Mouse (Mus musculus) hindbrain, embryonic 13.5 days (tissue): ENCODE data around the gene Krt84. TPM values are rescaled to one million over a fixed set of nuclear protein-coding genes. Genes with fewer than 3 reads are reported as not detected.
"Not testable (repeated sequence)": the region's sequence is repeated elsewhere in the genome, so short reads cannot be mapped to it uniquely, and the experiment has no call there.

ENCODE experiments used
- ATAC-seq: fragments of 200-750 bp; cut with Nextera tagmentation; 2 replicates; pipeline ENCODE4 v1.8.0; 2017; ENCODE audit warnings: moderate TSS enrichment; ENCODE audit not compliant: low FRiP score
- H3K27ac ChIP-seq: fragments of 300-500 bp; sonication (generic); 2 replicates; pipeline ENCODE4 v1.5.1; 2015; ENCODE audit warnings: inconsistent platforms, mild to moderate bottlenecking, moderate library complexity
- H3K27me3 ChIP-seq: fragments of 300-500 bp; sonication (generic); 2 replicates; pipeline ENCODE4 v1.6.1; 2015; ENCODE audit warnings: mild to moderate bottlenecking, inconsistent platforms
- H3K36me3 ChIP-seq: fragments of 300-500 bp; sonication (generic); 2 replicates; pipeline ENCODE4 v1.6.1; 2015; ENCODE audit warnings: mild to moderate bottlenecking, inconsistent platforms
- H3K4me1 ChIP-seq: fragments of 300-500 bp; sonication (generic); replicated peaks from 2 replicates; pipeline ENCODE4 v1.6.1; 2015; ENCODE audit warnings: inconsistent platforms
- H3K4me2 ChIP-seq: fragments of 300-500 bp; sonication (generic); 2 replicates; pipeline ENCODE4 v1.6.1; 2015; ENCODE audit warnings: inconsistent platforms, mild to moderate bottlenecking, moderate library complexity
- H3K4me3 ChIP-seq: fragments of 300-500 bp; sonication (generic); 2 replicates; pipeline ENCODE4 v1.5.1; 2015; ENCODE audit warnings: mild to moderate bottlenecking, inconsistent platforms
- H3K9ac ChIP-seq: fragments of 300-500 bp; sonication (generic); 2 replicates; pipeline ENCODE4 v1.6.1; 2015; ENCODE audit warnings: mild to moderate bottlenecking, inconsistent platforms
- H3K9me3 ChIP-seq: fragments of 300-500 bp; sonication (generic); 2 replicates; pipeline ENCODE4 v1.6.1; 2016; ENCODE audit warnings: inconsistent platforms
- WGBS: fragments of 180-500 bp; shearing (Covaris S2); methylation state at CpG from one replicate; pipeline ENCODE4 v1.1.7; 2015; 5-methylcytosine and 5-hydroxymethylcytosine counted together
- polyA plus RNA-seq: library from polyadenylated mRNA; unstranded; fragments of >200 nt; fragmentation: Nextera tagmentation; extraction: Ambion mirVana; gene quantifications from 2 replicates; pipeline ENCODE4 v1.2.1, GENCODE M21; 2015

The Krt84 gene
- polyA plus RNA-seq, 1 experiment from 2014 or later, result 0.16 TPM

DNA sequence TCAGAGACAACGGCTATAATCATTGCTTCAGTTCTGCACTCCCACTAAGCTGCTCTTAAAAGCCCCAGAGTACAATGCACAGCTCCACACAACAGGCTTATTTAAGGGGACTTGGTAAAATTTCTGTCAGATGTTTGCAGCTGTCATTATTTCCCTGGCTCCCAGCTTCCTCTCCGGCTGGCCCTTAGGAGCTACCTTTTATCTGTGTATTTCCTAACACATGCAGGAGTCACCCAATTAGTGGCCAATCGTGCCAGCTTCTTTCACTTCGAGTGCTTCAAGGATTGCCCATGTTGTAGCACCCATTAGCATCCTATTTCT lies 5.9 kb upstream of the Krt84 start:
- ATAC-seq, result no peak
- no peak overlapping the region for H3K4me2 ChIP-seq
- 76% methylated on average over 4 of the region's 4 CpGs for WGBS
- H3K27ac ChIP-seq, result no peak overlapping the region
- peaks cover 8% of the 10 kb centered on the region for H3K4me1 ChIP-seq
- H3K9me3 ChIP-seq, result 0 out of 2 replicates have a peak, but pooled peaks cover 3% of the 10 kb centered on the region
- no peak overlapping the region for H3K4me3 ChIP-seq
- 0 out of 2 replicates have a peak, but pooled peaks cover 3% of the 10 kb centered on the region for H3K27me3 ChIP-seq
- H3K36me3 ChIP-seq, result no peaks in the 10 kb centered on the region
- H3K9ac ChIP-seq, result no peak overlapping the region

DNA sequence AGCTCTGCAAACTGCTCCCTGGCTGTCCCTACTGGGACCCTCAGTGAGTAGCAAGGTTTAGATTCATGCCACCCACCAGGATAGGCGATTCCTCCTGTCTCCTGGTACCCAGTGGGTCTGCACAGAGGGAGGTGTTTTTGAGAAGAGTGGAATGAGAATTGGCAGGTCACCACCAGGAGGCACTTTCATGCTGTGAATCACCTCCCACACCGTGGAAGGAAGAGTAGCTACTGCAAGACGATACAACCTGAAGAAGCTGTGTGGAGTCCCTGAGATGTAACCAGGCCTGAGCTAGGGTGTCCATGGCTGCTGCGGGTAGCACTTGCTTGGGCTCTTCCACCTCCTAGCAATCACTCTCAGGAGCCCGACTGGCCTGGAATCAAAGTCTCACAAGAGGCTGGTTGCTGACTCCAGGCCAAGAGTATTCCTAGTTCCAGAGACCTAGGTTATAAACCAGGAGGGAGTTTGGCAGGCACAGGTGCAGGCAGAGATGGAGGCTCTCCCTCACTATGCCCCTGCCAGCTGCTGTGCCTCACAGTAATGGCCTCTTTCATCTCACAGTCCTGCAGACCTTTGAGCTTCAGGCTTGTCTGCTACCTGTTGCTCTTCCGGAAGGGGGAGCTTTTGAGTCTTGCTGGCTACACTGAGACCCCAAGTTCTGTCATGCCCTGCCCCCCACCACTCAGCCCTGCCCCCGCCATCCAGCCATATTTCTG lies 5.4 kb upstream of the Krt84 start:
- Histone ChIP-seq H3K9me3 (0 out of 2 replicates have a peak, but pooled peaks cover 3% of the 10 kb centered on the region), H3K36me3 (no peaks in the 10 kb centered on the region), H3K4me1 (peaks cover 8% of the 10 kb centered on the region), H3K27me3 (0 out of 2 replicates have a peak, but pooled peaks cover 3% of the 10 kb centered on the region), H3K4me2 (no peak overlapping the region), H3K9ac (no peak overlapping the region), H3K4me3 (no peak overlapping the region), H3K27ac (no peak overlapping the region)
- 47% methylated on average over 7 of the region's 7 CpGs for WGBS
- no peak for ATAC-seq

DNA sequence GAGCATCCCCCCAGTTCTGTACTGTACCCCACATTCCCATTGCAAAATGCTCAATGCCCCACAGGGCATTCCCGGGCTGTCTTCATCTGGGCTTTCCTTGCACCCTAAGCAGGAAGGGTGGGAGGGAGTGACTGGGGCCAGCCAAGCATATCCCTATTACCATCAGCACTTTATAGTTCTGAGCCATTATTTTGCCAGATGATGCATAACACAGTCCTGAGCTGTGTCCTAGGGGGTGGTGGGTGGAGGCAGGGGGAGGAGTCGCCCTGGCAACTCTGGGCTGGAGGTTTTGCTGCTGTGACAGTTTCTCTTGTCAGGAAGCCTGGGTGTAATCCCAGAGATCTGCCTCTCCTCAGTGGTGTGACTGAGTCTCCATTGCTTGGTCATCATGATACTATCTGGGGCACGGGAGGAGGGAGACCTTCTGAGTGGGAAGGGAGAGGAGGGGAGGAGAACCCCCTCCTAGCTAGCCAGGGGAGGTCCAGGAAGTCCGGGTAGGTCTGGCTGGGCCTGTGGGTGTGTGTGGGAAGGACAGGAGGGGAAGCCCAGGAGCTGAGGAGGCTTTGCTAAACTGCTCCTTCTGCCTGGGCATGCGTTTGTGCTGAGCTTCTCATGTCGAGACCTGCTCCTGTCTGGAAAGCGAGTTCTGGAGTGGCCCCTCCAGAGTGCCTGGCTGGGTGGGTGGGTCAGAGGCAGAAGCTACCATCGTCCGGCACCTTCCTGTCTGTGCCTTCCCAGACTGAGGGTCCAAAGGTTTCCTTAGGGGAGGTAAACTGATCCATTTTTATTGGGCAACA lies 3.6 kb upstream of the Krt84 start:
- Histone ChIP-seq H3K27ac (no peak overlapping the region), H3K36me3 (no peaks in the 10 kb centered on the region), H3K4me2 (no peak overlapping the region), H3K27me3 (no peaks in the 10 kb centered on the region), H3K9me3 (0 out of 2 replicates have a peak, but pooled peaks cover 3% of the 10 kb centered on the region), H3K9ac (no peak overlapping the region), H3K4me1 (peaks cover 8% of the 10 kb centered on the region), H3K4me3 (no peak overlapping the region)
- no peak for ATAC-seq
- 61% methylated on average over 9 of the region's 9 CpGs for WGBS

DNA sequence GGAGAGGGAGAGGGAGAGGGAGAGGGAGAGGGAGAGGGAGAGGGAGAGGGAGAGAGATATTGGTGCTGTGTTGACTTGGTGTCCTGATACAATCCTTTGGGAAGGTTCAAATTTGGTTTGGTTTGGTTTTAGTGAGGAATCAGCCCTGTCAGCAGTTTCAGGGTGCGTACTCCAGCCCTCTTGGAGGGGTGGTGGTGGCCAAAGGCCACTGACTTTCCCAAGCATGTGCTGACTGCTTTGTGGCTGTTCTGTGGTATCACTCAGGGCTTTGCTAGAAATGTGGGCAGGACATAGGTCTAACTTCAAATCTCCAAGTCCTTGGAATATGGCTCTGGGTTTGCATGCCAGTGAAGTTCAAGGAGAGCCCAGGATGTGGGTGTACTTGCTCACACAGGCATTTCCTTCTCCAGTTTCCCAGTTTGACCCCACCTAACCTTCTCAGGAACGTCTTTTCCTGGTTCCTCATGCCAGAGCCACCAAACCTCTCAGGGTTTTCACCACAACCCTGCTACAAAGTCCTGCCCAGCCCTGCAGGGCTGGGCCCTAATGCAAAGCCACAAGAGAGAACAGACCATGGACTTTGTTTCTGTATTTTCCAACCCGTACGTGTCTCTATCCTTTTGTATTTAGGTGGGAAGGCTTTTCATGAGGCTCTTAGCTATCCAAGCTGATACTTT lies 9.9 kb downstream of the Krt84 start:
- no peak overlapping the region for H3K4me3 ChIP-seq
- H3K27ac ChIP-seq, result no peak overlapping the region
- no peak for ATAC-seq
- H3K27me3 ChIP-seq, result peaks cover 17% of the 10 kb centered on the region
- WGBS, result 78% methylated on average over 4 of the region's 4 CpGs
- H3K9me3 ChIP-seq, result no peaks in the 10 kb centered on the region
- H3K36me3 ChIP-seq, result no peaks in the 10 kb centered on the region
- H3K4me2 ChIP-seq, result no peak overlapping the region
- H3K9ac ChIP-seq, result no peak overlapping the region
- H3K4me1 ChIP-seq, result no peaks in the 10 kb centered on the region

DNA sequence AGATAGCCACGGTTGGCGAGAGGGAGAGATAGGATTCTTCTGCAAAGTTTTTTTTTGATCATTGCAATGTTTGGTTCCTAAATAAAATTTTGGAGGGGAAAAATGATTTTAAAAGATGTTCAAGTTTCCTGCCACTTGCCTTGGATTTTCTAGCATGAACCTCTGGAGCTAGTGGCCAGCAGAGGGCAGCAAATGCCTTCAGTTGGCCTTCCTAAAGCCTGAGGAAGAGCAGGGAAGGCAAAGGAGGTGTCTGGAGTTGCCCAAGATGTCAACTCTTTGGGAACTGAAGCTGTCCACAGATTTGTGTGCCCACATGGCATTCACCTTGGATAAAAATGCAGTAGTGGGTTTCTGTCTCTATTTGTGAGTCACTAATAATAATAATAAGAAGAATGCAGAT lies 12.8 kb downstream of the Krt84 start:
- H3K4me2 ChIP-seq, result no peak overlapping the region
- no peak overlapping the region for H3K27ac ChIP-seq
- H3K4me3 ChIP-seq, result no peak overlapping the region
- H3K4me1 ChIP-seq, result no peaks in the 10 kb centered on the region
- H3K9ac ChIP-seq, result no peak overlapping the region
- no peak for ATAC-seq
- H3K27me3 ChIP-seq, result peaks cover 17% of the 10 kb centered on the region
- H3K36me3 ChIP-seq, result no peaks in the 10 kb centered on the region
- 21% methylated on average over 2 of the region's 2 CpGs for WGBS
- no peaks in the 10 kb centered on the region for H3K9me3 ChIP-seq

DNA sequence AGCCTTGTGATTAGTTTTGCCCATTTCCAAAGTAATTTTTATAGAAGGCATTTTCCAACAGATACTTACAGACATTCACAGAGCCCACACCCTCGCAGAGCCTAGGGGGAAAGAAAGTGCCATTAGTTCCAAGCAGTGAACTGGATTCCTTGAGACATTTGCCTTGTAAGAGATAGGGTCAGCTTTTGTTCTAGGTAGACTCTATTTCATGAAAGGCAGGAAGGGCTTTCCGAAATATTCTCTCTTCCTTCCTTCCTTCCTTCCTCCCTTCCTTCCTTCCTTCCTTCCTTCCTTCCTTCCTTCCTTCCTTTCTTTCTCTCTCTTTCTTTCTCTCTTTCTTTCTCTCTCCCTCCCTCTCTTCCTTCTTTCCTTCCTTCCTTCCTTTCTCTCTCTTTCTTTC lies 15.5 kb downstream of the Krt84 start, which contains the start of gene Gm49425:
Gene Gm49425 (minus strand): TSS at position 101 of the 400 bp plus-strand sequence.
- not testable (repeated sequence) for H3K4me2 ChIP-seq, ATAC-seq, H3K36me3 ChIP-seq, H3K4me1 ChIP-seq, H3K9ac ChIP-seq, H3K27ac ChIP-seq, H3K4me3 ChIP-seq, H3K9me3 ChIP-seq
- WGBS, result 72% methylated on average over 2 of the region's 2 CpGs
- peaks cover 14% of the 10 kb centered on the region for H3K27me3 ChIP-seq

DNA sequence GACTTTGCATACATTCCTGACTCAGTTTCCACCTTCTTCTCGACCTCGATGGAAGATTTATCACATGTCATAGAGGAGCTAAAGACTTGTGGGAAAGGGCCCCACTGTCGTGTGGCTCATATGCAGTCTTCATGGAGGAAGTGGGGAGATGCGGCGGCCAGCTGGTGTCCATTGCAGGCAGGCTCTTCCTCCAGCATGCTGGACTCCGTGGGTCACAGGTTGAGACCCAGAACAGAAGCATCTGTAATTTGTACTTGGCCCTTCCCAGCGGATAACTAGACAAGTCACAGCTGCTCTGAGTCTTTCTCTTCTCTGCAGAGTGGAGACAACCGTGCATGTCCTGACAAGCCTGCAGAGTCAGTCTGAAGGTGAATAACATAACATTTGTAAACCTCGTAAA lies 24.4 kb downstream of the Krt84 start:
- no peaks in the 10 kb centered on the region for H3K27me3 ChIP-seq
- H3K27ac ChIP-seq, result no peak overlapping the region
- H3K4me2 ChIP-seq, result no peak overlapping the region
- no peaks in the 10 kb centered on the region for H3K9me3 ChIP-seq
- no peaks in the 10 kb centered on the region for H3K36me3 ChIP-seq
- no peak for ATAC-seq
- no peak overlapping the region for H3K9ac ChIP-seq
- peaks cover 4% of the 10 kb centered on the region; the same call in 1 of the 2 replicates for H3K4me1 ChIP-seq
- WGBS, result 83% methylated on average over 9 of the region's 9 CpGs
- no peak overlapping the region for H3K4me3 ChIP-seq

DNA sequence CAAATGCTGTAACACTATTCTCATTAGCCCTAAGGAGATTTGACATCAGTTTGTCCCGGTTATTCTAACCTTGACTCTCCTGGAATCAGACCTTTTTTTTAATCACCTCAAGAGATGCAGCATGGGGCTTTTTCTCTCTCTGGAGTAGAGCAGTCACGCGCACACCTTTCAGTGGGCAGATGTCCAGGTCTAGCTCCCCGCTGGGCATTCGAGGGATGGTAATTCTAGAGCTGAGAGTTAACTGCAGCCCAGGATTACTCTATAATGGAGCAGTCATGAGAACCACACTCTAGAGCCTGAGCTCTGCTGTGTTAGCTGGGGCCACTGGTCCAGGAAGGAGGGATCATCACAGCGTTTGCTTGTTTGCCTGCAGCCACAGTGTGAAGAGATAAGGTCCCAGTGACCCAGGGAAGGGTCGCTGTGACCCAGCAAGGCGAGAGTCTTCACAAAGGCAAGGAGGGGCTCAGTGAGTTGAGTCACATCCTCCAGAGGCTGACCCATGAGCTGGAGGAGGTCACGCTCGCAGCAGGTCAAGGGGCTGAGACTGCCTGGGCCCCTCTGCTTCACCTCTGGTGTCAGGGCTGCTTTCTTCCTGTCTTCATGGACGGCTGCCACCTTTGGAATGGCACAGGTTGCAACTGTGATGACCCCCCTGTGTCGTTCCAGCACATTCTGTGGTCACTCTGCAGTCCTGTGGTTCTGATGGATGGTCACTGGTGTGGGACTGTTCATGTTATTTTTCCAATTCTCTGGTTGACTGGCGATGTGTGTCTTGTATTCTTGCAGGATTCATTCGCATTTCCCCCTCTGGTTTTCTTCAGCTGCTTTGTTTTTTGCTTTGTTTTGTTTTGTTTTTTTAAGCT lies 25.5 kb downstream of the Krt84 start:
- Histone ChIP-seq H3K27ac (no peak overlapping the region), H3K4me2 (no peak overlapping the region), H3K27me3 (no peaks in the 10 kb centered on the region), H3K4me1 (peaks cover 4% of the 10 kb centered on the region; the same call in 1 of the 2 replicates), H3K9me3 (no peaks in the 10 kb centered on the region), H3K9ac (no peak overlapping the region), H3K4me3 (no peak overlapping the region), H3K36me3 (no peaks in the 10 kb centered on the region)
- ATAC-seq, result no peak
- 66% methylated on average over 14 of the region's 14 CpGs for WGBS

DNA sequence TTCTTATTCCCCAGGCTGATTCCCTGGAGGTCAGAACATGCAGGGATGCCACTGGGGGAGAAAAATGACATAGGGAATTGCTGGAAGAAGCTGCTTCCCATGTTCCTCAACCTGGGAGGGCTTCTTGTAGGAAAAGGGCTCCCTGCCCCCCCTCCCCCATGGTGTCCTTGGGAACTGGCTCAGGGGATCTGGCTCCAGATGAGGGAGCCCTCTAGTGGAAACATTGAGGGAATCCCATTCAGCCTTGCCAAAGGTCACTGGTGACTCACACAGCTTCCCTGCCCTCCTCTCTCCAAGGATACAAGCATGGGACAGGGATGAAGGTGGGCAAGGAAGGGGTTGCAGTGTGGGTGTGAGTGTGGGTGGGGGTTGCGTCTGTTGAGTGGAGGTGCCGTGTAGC lies 35.4 kb downstream of the Krt84 start:
- 83% methylated on average over 2 of the region's 2 CpGs for WGBS
- no peak overlapping the region for H3K4me3 ChIP-seq
- no peaks in the 10 kb centered on the region for H3K27me3 ChIP-seq
- no peaks in the 10 kb centered on the region for H3K4me1 ChIP-seq
- no peak overlapping the region for H3K4me2 ChIP-seq
- H3K36me3 ChIP-seq, result no peaks in the 10 kb centered on the region
- H3K27ac ChIP-seq, result no peak overlapping the region
- H3K9me3 ChIP-seq, result no peaks in the 10 kb centered on the region
- H3K9ac ChIP-seq, result no peak overlapping the region
- no peak for ATAC-seq

DNA sequence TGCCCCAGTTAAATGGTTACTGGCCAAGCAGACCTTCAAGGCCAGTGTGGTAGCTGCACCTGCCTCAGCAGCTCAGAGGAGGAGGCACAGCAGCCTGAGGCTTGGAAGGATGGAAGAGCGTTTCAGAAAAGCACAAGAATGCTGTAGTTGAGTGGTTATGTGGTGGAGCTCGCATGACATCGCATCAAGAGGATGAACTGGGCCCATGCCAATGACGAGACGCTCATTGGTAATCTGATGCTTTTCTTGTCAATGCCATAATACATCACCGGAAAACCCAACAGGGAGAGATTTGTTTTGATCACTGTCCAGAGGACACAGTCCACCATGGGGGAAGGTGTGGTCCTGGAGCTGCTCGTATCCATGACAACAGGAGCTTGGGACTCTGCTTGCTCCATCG lies 37.4 kb downstream of the Krt84 start:
- Histone ChIP-seq H3K4me3 (no peak overlapping the region), H3K4me2 (no peak overlapping the region), H3K36me3 (no peaks in the 10 kb centered on the region), H3K9me3 (no peaks in the 10 kb centered on the region), H3K27me3 (no peaks in the 10 kb centered on the region), H3K4me1 (no peaks in the 10 kb centered on the region; the same call in 1 of the 2 replicates), H3K9ac (no peak overlapping the region), H3K27ac (no peak overlapping the region)
- WGBS, result 88% methylated on average over 8 of the region's 8 CpGs
- no peak for ATAC-seq

DNA sequence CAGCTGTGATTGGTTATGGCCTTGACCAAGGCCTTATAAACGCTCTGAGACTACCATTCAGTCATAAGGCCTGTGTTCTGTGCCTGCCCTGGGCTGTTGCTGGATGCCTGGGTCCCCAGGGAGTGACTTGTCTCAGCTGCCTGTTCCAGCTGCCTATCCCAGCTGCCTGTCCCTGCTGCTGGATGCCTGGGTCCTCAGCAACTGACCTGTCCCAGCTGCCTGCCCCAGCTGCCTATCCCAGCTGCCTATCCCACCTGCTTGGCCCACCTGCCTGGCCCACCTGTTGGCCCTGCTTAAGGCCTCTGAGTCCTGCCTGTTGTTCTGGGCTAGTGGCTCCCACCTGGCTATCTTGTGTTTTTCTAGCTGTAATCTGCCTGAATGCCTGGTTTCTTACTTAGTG lies 38.4 kb downstream of the Krt84 start:
- ATAC-seq, result no peak
- H3K4me3 ChIP-seq, result no peak overlapping the region
- no peak overlapping the region for H3K27ac ChIP-seq
- no peaks in the 10 kb centered on the region for H3K9me3 ChIP-seq
- H3K4me2 ChIP-seq, result no peak overlapping the region
- H3K36me3 ChIP-seq, result no peaks in the 10 kb centered on the region
- no peak overlapping the region for H3K9ac ChIP-seq
- no peaks in the 10 kb centered on the region for H3K27me3 ChIP-seq
- no peaks in the 10 kb centered on the region; the same call in 1 of the 2 replicates for H3K4me1 ChIP-seq
- WGBS, result 24% methylated on average over 1 of the region's 1 CpGs

DNA sequence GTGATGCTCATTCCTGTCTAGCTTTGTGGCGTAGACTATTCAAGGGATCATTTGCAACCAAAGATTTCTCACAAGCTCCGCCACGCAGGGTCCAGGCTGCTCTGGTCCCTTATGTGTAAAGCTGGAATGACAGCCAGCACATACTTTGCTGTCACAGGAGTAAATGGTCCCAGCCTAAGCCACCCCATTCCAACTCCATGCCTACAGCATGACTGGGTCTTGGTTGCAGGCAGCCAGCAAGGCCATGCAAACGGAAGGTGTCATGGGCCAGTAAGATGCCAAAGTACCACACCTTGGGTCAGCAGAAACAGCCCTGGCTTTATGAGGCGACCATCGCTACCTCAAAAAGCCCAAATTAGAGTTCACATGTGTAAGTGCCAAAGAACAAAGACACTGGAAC lies 38.9 kb downstream of the Krt84 start:
- no peaks in the 10 kb centered on the region for H3K36me3 ChIP-seq
- H3K4me1 ChIP-seq, result no peaks in the 10 kb centered on the region; the same call in 1 of the 2 replicates
- no peaks in the 10 kb centered on the region for H3K27me3 ChIP-seq
- H3K9me3 ChIP-seq, result no peaks in the 10 kb centered on the region
- no peak overlapping the region for H3K4me2 ChIP-seq
- 94% methylated on average over 6 of the region's 6 CpGs for WGBS
- no peak overlapping the region for H3K4me3 ChIP-seq
- H3K9ac ChIP-seq, result no peak overlapping the region
- ATAC-seq, result no peak
- H3K27ac ChIP-seq, result no peak overlapping the region
